Mouse (Mus musculus) forebrain, embryonic 10.5 days (tissue): ENCODE measurements around the gene Olfr706. TPM values are rescaled to one million over a fixed set of nuclear protein-coding genes. Genes with fewer than 3 reads are reported as not detected.
"Not testable (repeated sequence)": the region's sequence is repeated elsewhere in the genome, so short reads cannot be mapped to it uniquely, and the experiment has no call there.

ENCODE experiments used
- DNase-seq: peaks from one replicate; pipeline ENCODE4 v3.0.0-alpha.2; 2017; ENCODE audit warnings: low spot score; ENCODE audit errors: extremely low spot score
- H3K27ac ChIP-seq: fragments of 300-500 bp; sonication (generic); 2 replicates; pipeline ENCODE4 v1.5.1; 2016; ENCODE audit warnings: mild to moderate bottlenecking
- H3K27me3 ChIP-seq: fragments of 300-500 bp; sonication (generic); 2 replicates; pipeline ENCODE4 v1.6.1; 2016; ENCODE audit warnings: mild to moderate bottlenecking; ENCODE audit not compliant: poor library complexity, severe bottlenecking
- H3K36me3 ChIP-seq: fragments of 300-500 bp; sonication (generic); replicated peaks from 2 replicates; pipeline ENCODE4 v1.6.1; 2016; ENCODE audit warnings: mild to moderate bottlenecking, moderate library complexity
- H3K4me1 ChIP-seq: fragments of 300-500 bp; sonication (generic); 2 replicates; pipeline ENCODE4 v1.6.1; 2016
- H3K4me3 ChIP-seq: fragments of 300-500 bp; sonication (generic); 2 replicates; pipeline ENCODE4 v1.5.1; 2016; ENCODE audit warnings: mild to moderate bottlenecking, moderate library complexity
- H3K9me3 ChIP-seq: fragments of 300-500 bp; sonication (generic); 2 replicates; pipeline ENCODE4 v1.6.1; 2016; ENCODE audit warnings: mild to moderate bottlenecking, moderate library complexity
- WGBS: fragments of 180-500 bp; shearing (Covaris S2); methylation state at CpG from one replicate; pipeline ENCODE4 v1.1.7; 2016; 5-methylcytosine and 5-hydroxymethylcytosine counted together
- polyA plus RNA-seq: library from polyadenylated mRNA; unstranded; fragments of >200 nt; fragmentation: Nextera tagmentation; extraction: Ambion mirVana; gene quantifications from 2 replicates; pipeline ENCODE4 v1.2.1, GENCODE M21; 2016

Gene Olfr706
- polyA plus RNA-seq = not detected in 2 replicates

DNA sequence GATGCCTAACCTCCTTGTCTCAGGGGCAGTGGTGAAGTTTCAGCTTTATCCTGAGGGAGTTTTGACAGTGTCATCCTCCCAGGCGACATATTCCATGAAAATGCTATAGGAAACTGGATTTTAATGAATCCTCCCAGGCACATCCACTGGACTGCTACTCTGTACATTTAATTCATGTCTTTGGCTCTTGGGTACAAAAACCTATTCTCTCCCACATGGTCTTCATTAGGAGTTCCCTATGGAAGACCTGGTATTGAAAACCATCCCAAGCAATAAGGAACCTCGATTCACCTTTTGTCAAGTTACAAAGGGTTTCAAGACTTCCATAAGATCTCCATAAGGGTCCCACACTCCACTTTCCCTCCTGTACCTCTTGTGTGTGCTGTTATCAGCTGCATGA is at the start of gene Olfr706:
TSS of gene Olfr706 (minus strand) at position 101 of the 400 bp plus-strand sequence.
- no peaks in the 10 kb centered on the region for H3K27me3 ChIP-seq
- H3K9me3 ChIP-seq = no peaks in the 10 kb centered on the region
- H3K4me1 ChIP-seq = no peaks in the 10 kb centered on the region
- H3K36me3 ChIP-seq = no peaks in the 10 kb centered on the region
- WGBS = 84% methylated on average over 2 of the region's 2 CpGs
- H3K4me3 ChIP-seq = no peak within 1 kb of the TSS
- DNase-seq = no peak
- no peak within 1 kb of the TSS for H3K27ac ChIP-seq

DNA sequence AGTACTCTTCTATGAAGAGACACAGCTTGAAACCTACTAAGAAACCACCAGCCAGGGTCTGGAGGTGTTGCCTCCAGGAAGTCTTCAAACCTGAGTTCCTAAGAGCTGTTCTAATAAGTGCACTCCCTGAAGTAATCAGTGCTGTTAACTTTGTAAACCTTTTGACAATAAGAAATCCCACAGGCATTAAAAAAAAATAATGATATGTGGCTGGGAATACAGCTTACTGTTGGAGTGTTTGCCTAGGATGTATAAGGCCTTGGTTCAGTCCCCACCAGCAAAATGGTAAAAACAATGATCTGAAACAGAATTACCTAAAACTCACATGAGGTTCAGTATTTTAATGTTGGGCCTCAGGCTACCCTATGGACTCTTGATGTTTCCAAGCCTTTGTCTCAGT is 44.2 kb upstream of the Olfr706 start, which contains the start of gene Olfr709-ps1:
TSS of gene Olfr709-ps1 (minus strand) at position 101 of the 400 bp plus-strand sequence.
- Histone ChIP-seq H3K9me3 (no peaks in the 10 kb centered on the region), H3K36me3 (no peaks in the 10 kb centered on the region), H3K27ac (no peak within 1 kb of the TSS), H3K4me1 (no peaks in the 10 kb centered on the region), H3K4me3 (no peak within 1 kb of the TSS), H3K27me3 (no peaks in the 10 kb centered on the region)
- no peak for DNase-seq

DNA sequence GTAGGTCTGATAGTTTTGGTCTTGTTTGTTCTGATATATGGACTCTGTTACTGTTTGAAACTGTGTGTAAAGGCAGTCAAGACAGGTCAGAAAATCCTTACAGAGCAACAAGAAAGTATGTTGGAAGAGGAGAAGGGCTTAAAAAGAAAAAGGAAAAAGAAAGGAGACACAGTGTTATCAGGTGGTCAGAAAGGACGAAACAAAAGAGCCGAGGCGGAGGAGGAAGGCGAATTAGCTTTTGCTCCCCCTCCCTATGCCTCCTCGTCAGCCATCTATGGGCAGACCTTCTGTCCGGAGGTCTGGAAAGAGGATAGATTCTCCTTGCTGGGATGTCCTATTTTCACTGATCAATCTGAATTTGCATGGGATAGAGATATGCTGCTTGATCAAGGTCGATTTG is 33.0 kb upstream of the Olfr706 start:
- 93% methylated on average over 7 of the region's 7 CpGs for WGBS
- DNase-seq, H3K27me3 ChIP-seq, H3K27ac ChIP-seq, H3K4me3 ChIP-seq, H3K9me3 ChIP-seq, H3K4me1 ChIP-seq, H3K36me3 ChIP-seq: not testable (repeated sequence)

DNA sequence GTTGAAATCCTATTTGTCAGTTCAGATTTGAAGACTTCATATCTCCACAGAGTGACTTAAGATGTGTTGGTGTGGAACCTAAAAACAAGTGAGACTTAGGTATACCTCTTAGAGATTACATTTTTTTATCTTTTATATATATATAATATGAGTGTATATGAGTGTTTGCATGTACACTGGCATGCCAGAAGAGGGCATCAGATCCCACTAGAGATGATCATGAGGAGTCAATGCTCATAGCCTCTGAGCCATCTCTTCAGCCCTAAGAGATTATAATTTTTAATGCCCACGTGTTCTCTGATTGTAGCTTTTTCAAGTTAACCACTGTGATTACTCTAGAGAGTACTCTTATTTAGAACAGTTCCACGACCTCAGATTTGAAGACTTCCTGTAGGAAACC is 19.7 kb upstream of the Olfr706 start, which contains the start of gene Olfr1532-ps1:
TSS of gene Olfr1532-ps1 (plus strand) at position 326 of the 400 bp plus-strand sequence.
- H3K27ac ChIP-seq = no peak within 1 kb of the TSS
- no peaks in the 10 kb centered on the region for H3K9me3 ChIP-seq
- WGBS = 72% methylated on average over 2 of the region's 2 CpGs
- no peaks in the 10 kb centered on the region for H3K36me3 ChIP-seq
- H3K27me3 ChIP-seq = no peaks in the 10 kb centered on the region
- H3K4me1 ChIP-seq = no peaks in the 10 kb centered on the region
- no peak for DNase-seq
- H3K4me3 ChIP-seq = no peak within 1 kb of the TSS

DNA sequence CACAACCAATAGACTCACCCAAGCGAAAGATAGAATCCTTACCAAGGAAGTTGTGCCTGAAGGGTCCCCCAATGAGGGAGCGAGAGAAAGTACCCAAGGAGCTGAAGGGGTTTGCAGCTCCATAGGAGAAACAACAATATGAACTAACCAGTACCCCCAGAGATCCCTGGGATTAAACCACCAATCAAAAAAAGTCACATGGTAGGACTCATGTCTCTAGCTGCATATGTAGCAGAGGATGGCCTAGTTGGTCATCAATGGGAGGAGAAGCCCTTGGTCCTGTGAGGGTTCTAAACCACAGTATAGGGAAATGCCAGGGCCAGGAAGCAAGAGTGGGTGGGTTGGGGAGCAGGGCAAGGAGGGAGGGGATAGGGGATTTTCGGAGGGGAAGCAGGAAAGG is 13.2 kb upstream of the Olfr706 start, which contains the start of gene Olfr707:
TSS of gene Olfr707 (minus strand) at position 101 of the 400 bp plus-strand sequence.
- H3K4me3 ChIP-seq, DNase-seq, H3K27ac ChIP-seq, H3K9me3 ChIP-seq, H3K36me3 ChIP-seq, H3K4me1 ChIP-seq, H3K27me3 ChIP-seq: not testable (repeated sequence)
- whole genome bisulfite sequencing = 85% methylated on average over 3 of the region's 3 CpGs

DNA sequence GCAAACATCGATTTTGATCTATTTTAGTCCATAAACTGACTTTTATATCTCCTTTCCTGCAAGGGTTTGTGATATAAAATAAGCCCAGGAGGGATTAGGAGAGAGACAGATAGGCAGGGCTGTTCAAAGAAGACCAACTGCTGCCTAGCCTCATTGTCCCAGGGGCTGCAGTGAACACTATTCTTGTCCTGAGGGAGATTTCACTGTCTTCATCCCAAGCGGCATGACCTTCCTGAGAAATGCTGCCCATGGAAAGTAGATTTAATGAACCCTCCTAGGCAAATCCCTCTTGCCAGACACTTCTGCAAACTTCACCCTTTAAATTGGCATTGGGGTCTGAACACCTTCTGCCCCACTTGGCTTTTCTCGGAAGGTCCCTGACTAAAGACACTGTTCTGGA is 11.2 kb downstream of the Olfr706 start, which contains the start of gene Olfr705:
TSS of gene Olfr705 (minus strand) at position 101 of the 400 bp plus-strand sequence.
- no peak within 1 kb of the TSS for H3K4me3 ChIP-seq
- 86% methylated on average over 3 of the region's 3 CpGs for WGBS

DNA sequence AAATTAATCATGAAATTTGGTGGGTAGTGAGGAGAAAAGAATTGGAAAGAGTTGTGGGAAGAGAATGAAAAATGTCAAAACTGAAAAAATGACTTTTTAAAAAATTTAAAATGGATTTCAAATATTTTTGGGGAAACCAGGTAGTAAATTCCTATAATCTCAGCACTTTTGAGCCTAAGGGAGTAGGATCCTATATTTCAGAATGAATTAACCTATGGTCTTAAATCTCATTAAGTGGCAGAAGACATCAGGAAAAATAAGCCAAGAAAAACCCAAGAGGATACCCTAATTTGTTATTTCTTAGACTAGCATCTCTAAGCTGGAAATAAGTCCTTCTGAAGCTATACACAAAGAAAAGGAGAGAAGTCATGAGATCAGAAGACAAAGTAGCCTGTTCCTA is 25.1 kb downstream of the Olfr706 start, which contains the start of gene Olfr704:
TSS of gene Olfr704 (plus strand) at position 301 of the 400 bp plus-strand sequence.
- Histone ChIP-seq H3K4me1 (no peaks in the 10 kb centered on the region), H3K27ac (no peak within 1 kb of the TSS), H3K36me3 (no peaks in the 10 kb centered on the region), H3K4me3 (no peak within 1 kb of the TSS), H3K9me3 (no peaks in the 10 kb centered on the region), H3K27me3 (no peaks in the 10 kb centered on the region)
- DNase-seq = no peak

More for the DNA sequence above, 11.2 kb downstream of the Olfr706 start, which contains the start of gene Olfr705:
- H3K27ac ChIP-seq = no peak within 1 kb of the TSS
- no peaks in the 10 kb centered on the region for H3K4me1 ChIP-seq
- no peaks in the 10 kb centered on the region for H3K27me3 ChIP-seq
- DNase-seq = no peak
- no peaks in the 10 kb centered on the region for H3K36me3 ChIP-seq
- no peaks in the 10 kb centered on the region for H3K9me3 ChIP-seq

DNA sequence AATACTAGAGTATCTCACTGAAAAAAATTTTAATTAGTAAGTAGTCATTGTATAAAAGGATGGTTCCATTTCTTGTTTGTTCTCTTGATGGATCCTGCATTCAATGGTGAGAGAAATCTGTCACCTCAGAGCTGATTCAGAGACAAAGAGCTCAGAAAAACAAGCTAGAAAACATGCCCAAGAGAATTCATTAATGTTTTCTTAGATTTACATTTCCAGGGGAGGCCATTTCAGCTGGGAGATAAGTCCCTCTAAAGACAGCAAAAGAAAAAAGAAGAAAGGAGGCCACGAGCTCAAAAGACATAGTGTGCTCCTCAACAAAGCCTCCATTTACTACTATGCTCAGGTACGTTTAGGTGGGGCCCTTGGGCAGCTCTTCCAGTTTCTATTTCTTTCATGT is 44.9 kb downstream of the Olfr706 start, which contains the start of gene Olfr703:
TSS of gene Olfr703 (plus strand) at position 301 of the 400 bp plus-strand sequence.
- Histone ChIP-seq H3K4me3 (no peak within 1 kb of the TSS), H3K4me1 (no peaks in the 10 kb centered on the region), H3K36me3 (no peaks in the 10 kb centered on the region), H3K27ac (no peak within 1 kb of the TSS), H3K27me3 (no peaks in the 10 kb centered on the region), H3K9me3 (no peaks in the 10 kb centered on the region)
- 70% methylated on average over 2 of the region's 2 CpGs for WGBS
- DNase-seq = no peak

DNA sequence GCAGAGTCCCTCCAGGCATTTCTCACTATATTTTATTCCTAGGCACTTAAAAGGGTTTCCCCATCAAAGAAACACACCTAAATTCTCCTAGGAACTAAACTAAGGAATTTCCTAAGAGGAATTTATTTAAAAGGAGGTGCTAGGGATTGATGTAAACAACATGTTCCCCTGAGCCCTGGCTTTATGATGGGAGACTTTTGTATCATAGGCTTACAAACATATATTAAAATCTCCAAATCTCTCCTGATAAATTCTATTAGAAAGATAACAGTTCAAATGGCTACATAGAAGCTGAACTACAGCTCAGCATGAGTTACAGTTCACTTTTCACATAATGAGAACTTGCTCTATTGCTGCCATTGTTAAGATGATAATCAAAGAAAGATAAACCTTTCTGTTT is 54.2 kb downstream of the Olfr706 start, which contains the start of gene Olfr702:
TSS of gene Olfr702 (minus strand) at position 101 of the 400 bp plus-strand sequence.
- DNase-seq = no peak
- Histone ChIP-seq H3K36me3 (no peaks in the 10 kb centered on the region), H3K27me3 (no peaks in the 10 kb centered on the region), H3K9me3 (no peaks in the 10 kb centered on the region), H3K4me1 (no peaks in the 10 kb centered on the region), H3K27ac (no peak within 1 kb of the TSS), H3K4me3 (no peak within 1 kb of the TSS)

Other genes with a start within 250 kb of the Olfr706 start
- not detected in 2 replicates for gene Olfr693, start 207.6 kb downstream of the Olfr706 start, polyA plus RNA-seq
- gene Olfr694, start 196.3 kb downstream of the Olfr706 start, polyA plus RNA-seq = not detected in 2 replicates
- gene Olfr695, start 171.8 kb downstream of the Olfr706 start, polyA plus RNA-seq = not detected in 2 replicates
- gene Olfr697, start 145.7 kb downstream of the Olfr706 start, polyA plus RNA-seq = not detected in 2 replicates
- gene Olfr698, start 132.8 kb downstream of the Olfr706 start, polyA plus RNA-seq = not detected in 2 replicates
- not detected in 2 replicates for gene Olfr699, start 95.0 kb downstream of the Olfr706 start, polyA plus RNA-seq
- not detected in 2 replicates for gene Olfr700, start 79.3 kb downstream of the Olfr706 start, polyA plus RNA-seq
- gene Olfr701, start 74.0 kb downstream of the Olfr706 start, polyA plus RNA-seq = not detected in 2 replicates
- gene Olfr702, start 54.3 kb downstream of the Olfr706 start, polyA plus RNA-seq = not detected in 2 replicates
- not detected in 2 replicates for gene Olfr703, start 44.8 kb downstream of the Olfr706 start, polyA plus RNA-seq
- not detected in 2 replicates for gene Olfr704, start 25.0 kb downstream of the Olfr706 start, polyA plus RNA-seq
- gene Olfr705, start 11.3 kb downstream of the Olfr706 start, polyA plus RNA-seq = not detected in 2 replicates
- gene Olfr707, start 13.1 kb upstream of the Olfr706 start, polyA plus RNA-seq = not detected in 2 replicates
- gene Olfr1532-ps1, start 19.8 kb upstream of the Olfr706 start, polyA plus RNA-seq = not detected in 2 replicates
- not detected in 2 replicates for gene Olfr709-ps1, start 44.1 kb upstream of the Olfr706 start, polyA plus RNA-seq
- gene Olfr710, start 60.1 kb upstream of the Olfr706 start, polyA plus RNA-seq = not detected in 2 replicates
- not detected in 2 replicates for gene Olfr6, start 75.8 kb upstream of the Olfr706 start, polyA plus RNA-seq
- not detected in 2 replicates for gene Olfr711, start 87.3 kb upstream of the Olfr706 start, polyA plus RNA-seq
- gene Olfr2, start 117.9 kb upstream of the Olfr706 start, polyA plus RNA-seq = not detected in 2 replicates
- gene Olfr713, start 143.0 kb upstream of the Olfr706 start, polyA plus RNA-seq = not detected in 2 replicates
- gene Olfr714, start 182.8 kb upstream of the Olfr706 start, polyA plus RNA-seq = not detected in 2 replicates
- not detected in 2 replicates for gene Olfr17, start 205.1 kb upstream of the Olfr706 start, polyA plus RNA-seq
- gene Olfr715b, start 222.2 kb upstream of the Olfr706 start, polyA plus RNA-seq = not detected in 2 replicates
- not detected in 2 replicates for gene Olfr715, start 242.9 kb upstream of the Olfr706 start, polyA plus RNA-seq